Mouse (Mus musculus): ENCODE data around the gene Suv39h1. TPM values are rescaled to one million over a fixed set of nuclear protein-coding genes. Genes with fewer than 3 reads are reported as not detected.
A peak's percentile ranks its signal among the peaks of the same experiment; 100 is the strongest.
"Not testable (repeated sequence)": the region's sequence is repeated elsewhere in the genome, so short reads cannot be mapped to it uniquely, and the experiment has no call there.

The Suv39h1 gene
- polyA plus RNA-seq, 1 experiment from 2014 or later = 66.5 TPM

DNA sequence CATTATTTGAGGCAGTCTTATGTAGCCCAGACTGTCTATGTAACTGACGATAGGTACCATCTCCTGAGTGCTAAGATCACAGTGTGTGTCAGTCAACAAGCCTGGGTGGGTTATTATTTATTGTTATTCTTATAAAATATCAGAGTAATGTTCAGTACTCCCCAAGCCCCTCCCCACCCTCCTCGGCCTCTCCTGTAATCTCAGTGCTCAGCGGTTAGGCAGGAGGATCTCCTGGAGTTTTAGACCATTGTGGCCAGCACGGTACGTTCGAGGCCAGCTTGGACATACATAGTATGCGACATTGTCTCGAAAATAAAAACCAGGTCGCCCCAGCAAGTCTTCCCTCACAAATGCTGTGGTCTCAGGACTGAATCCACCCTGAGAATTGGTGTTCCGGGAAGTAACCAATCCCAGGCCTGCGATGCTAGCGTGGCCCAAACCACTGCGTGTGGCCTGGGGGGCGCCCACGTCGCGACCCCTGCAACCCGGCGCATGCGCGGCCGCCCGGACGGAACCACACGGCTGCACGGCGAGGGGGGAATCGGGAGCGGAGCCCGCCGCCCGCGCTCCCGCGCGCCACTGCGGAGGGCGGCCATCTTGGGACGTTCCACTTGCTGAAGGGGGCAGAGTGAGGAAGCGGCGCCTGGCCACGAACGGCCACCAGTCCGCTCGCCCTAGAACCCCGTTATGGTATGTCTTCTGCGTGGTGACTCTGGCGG, 21.7 kb upstream of the Suv39h1 start:
- peak; percentile 93 for ATAC-seq (ENCODE audit: low FRiP score, low TSS enrichment)
- H3K4me3 ChIP-seq (ENCODE audit: low read length) = peak overlapping the region; percentile 35

DNA sequence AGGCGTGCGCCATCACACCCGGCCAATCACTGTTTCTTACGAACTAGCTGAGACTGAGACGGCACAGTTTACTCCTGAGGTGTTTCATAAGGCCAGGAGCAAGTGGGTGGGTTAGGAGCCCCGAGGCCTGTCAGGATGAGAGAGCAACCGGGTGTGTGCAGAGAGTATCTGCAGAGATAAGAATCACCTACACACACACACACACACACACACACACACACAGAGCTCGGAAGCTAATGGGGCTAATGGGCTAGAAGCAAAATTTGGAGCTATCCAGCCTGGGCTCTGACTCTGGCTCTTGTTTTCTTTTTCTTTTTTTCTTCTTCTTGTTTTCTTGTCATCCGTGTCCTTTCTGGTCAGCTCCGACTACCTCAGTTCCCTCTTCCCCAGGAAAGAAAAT, 21.0 kb upstream of the Suv39h1 start:
- Histone ChIP-seq H3K9me3 (ENCODE audit: low read length) (no peaks in the 10 kb centered on the region), H3K4me3 (ENCODE audit: low read length) (peak overlapping the region; percentile 35), H3K36me3 (ENCODE audit: insufficient read depth, low read length) (no peaks in the 10 kb centered on the region), H3K4me1 (ENCODE audit: insufficient read depth, low read length) (no peaks in the 10 kb centered on the region), H3K27me3 (ENCODE audit: insufficient read depth, low read length) (no peaks in the 10 kb centered on the region), H3K27ac (ENCODE audit: low read length) (no peak overlapping the region), H3K9ac (replicated peaks; ENCODE audit: low read length) (no peak overlapping the region; the same call in 1 of the 2 replicates), H3K4me2 (replicated peaks; ENCODE audit: low read depth, low read length) (peak overlapping the region; percentile 49)
- no peak for ATAC-seq (ENCODE audit: low FRiP score, low TSS enrichment)
- 80% methylated on average over 10 of the region's 10 CpGs for WGBS

More for the DNA sequence above, 21.7 kb upstream of the Suv39h1 start:
- WGBS = 36% methylated on average over 14 of the region's 48 CpGs
- not testable (repeated sequence) for H3K9me3 ChIP-seq (ENCODE audit: low read length); H3K4me1 ChIP-seq (ENCODE audit: insufficient read depth, low read length); H3K27ac ChIP-seq (ENCODE audit: low read length); H3K36me3 ChIP-seq (ENCODE audit: insufficient read depth, low read length); H3K27me3 ChIP-seq (ENCODE audit: insufficient read depth, low read length)
- Histone ChIP-seq H3K4me2 (replicated peaks; ENCODE audit: low read depth, low read length) (peak overlapping the region; percentile 49), H3K9ac (replicated peaks; ENCODE audit: low read length) (peak overlapping the region; percentile 38; the same call in 1 of the 2 replicates)

DNA sequence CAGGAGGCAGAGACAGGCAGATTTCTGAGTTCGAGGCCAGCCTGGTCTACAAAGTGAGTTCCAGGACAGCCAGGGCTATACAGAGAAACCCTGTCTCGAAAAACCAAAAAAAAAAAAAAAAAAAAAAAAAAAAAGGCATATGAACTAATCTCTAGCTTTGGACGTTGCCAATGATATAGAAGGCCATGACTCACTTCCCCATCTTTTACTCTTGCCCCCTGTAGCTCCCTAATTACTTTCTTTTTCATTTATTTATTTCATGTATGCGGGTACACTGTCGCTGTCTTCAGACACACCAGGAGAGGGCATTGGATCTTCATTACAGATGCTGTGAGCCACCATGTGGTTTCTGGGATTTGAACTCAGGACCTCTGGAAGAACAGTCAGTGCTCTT, 16.4 kb upstream of the Suv39h1 start:
- not testable (repeated sequence) for H3K9me3 ChIP-seq (ENCODE audit: low read length); H3K36me3 ChIP-seq (ENCODE audit: insufficient read depth, low read length); H3K27me3 ChIP-seq (ENCODE audit: insufficient read depth, low read length); ATAC-seq (ENCODE audit: low FRiP score, low TSS enrichment); H3K4me1 ChIP-seq (ENCODE audit: insufficient read depth, low read length); H3K4me2 ChIP-seq (replicated peaks; ENCODE audit: low read depth, low read length); H3K9ac ChIP-seq (replicated peaks; ENCODE audit: low read length); H3K27ac ChIP-seq (ENCODE audit: low read length); H3K4me3 ChIP-seq (ENCODE audit: low read length)
- 73% methylated on average over 4 of the region's 5 CpGs for whole genome bisulfite sequencing

- no peaks in the 10 kb centered on the region for H3K4me1 ChIP-seq (ENCODE audit: insufficient read depth, low read length)
- 84% methylated on average over 14 of the region's 14 CpGs for WGBS
Observed at GRCm38 (mm10) chrX:8090346-8090953, 15.9 kb upstream of the Suv39h1 start, which contains the start of gene Was. TSS of gene Was (minus strand) at chrX:8090498.

DNA sequence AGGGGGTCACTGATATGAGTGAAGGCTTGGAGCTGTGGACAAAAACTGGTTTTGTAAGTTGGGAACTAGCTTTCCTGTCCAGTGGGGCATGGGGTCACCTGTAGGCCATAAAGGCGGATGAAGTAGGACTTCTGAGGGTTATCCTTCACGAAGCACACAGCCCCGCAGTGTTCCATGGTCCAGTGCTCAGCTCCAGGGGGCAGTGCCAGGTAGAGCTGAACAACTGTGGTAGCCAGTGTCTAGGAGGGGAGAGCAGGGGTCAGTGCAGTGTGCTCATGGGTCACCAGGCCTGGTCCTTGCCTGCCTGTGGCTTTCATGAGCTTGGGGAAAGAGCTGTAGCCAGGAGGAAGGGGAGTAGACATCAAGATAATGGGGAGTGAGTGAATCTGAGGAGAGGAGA, 15.2 kb upstream of the Suv39h1 start:
- WGBS = 66% methylated on average over 3 of the region's 3 CpGs
- Histone ChIP-seq H3K9me3 (ENCODE audit: low read length) (no peaks in the 10 kb centered on the region), H3K4me1 (ENCODE audit: insufficient read depth, low read length) (no peaks in the 10 kb centered on the region), H3K36me3 (ENCODE audit: insufficient read depth, low read length) (no peaks in the 10 kb centered on the region), H3K9ac (replicated peaks; ENCODE audit: low read length) (no peak overlapping the region), H3K27me3 (ENCODE audit: insufficient read depth, low read length) (no peaks in the 10 kb centered on the region), H3K4me3 (ENCODE audit: low read length) (no peak overlapping the region), H3K27ac (ENCODE audit: low read length) (0 out of 2 replicates have a peak overlapping the region, but pooled peaks have one; percentile 38), H3K4me2 (replicated peaks; ENCODE audit: low read depth, low read length) (no peak overlapping the region)
- ATAC-seq (ENCODE audit: low FRiP score, low TSS enrichment) = peak; percentile 74

More at GRCm38 (mm10) chrX:8090346-8090953, 15.9 kb upstream of the Suv39h1 start, which contains the start of gene Was:
- no peaks in the 10 kb centered on the region for H3K36me3 ChIP-seq (ENCODE audit: insufficient read depth, low read length)
- H3K27ac ChIP-seq (ENCODE audit: low read length) = peak within 1 kb of the TSS; percentile 38; the same call in 1 of the 2 replicates
- no peak within 1 kb of the TSS for H3K9ac ChIP-seq (replicated peaks; ENCODE audit: low read length)
- no peak within 1 kb of the TSS for H3K4me2 ChIP-seq (replicated peaks; ENCODE audit: low read depth, low read length)
- H3K4me3 ChIP-seq (ENCODE audit: low read length) = no peak within 1 kb of the TSS
- no peaks in the 10 kb centered on the region for H3K9me3 ChIP-seq (ENCODE audit: low read length)
- ATAC-seq (ENCODE audit: low FRiP score, low TSS enrichment) = no peak
- no peaks in the 10 kb centered on the region for H3K27me3 ChIP-seq (ENCODE audit: insufficient read depth, low read length)

DNA sequence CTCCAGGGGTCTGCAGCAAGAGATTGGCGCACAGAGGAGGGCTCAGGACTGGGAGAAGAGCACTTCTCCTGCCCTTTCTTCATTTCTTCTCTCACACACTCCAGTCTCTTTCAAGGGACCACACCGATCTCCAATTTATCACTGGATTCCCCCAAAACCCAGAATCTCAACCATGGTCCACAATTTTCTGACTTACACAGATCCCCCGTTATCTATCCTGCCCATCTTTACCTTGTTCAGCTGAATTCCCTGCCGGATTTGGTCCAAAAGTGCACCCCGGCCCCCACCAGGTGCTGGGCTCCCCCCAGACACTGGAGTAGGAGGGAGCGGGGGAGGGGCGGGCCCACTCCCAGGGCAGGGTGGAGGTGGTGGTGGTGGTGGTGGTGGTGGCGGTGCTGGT, 11.1 kb upstream of the Suv39h1 start:
- Histone ChIP-seq H3K27me3 (ENCODE audit: insufficient read depth, low read length) (no peaks in the 10 kb centered on the region), H3K36me3 (ENCODE audit: insufficient read depth, low read length) (no peaks in the 10 kb centered on the region), H3K9ac (replicated peaks; ENCODE audit: low read length) (no peak overlapping the region), H3K4me3 (ENCODE audit: low read length) (no peak overlapping the region), H3K27ac (ENCODE audit: low read length) (no peak overlapping the region), H3K9me3 (ENCODE audit: low read length) (no peaks in the 10 kb centered on the region), H3K4me1 (ENCODE audit: insufficient read depth, low read length) (no peaks in the 10 kb centered on the region), H3K4me2 (replicated peaks; ENCODE audit: low read depth, low read length) (no peak overlapping the region)
- no peak for ATAC-seq (ENCODE audit: low FRiP score, low TSS enrichment)
- 76% methylated on average over 8 of the region's 8 CpGs for WGBS

DNA sequence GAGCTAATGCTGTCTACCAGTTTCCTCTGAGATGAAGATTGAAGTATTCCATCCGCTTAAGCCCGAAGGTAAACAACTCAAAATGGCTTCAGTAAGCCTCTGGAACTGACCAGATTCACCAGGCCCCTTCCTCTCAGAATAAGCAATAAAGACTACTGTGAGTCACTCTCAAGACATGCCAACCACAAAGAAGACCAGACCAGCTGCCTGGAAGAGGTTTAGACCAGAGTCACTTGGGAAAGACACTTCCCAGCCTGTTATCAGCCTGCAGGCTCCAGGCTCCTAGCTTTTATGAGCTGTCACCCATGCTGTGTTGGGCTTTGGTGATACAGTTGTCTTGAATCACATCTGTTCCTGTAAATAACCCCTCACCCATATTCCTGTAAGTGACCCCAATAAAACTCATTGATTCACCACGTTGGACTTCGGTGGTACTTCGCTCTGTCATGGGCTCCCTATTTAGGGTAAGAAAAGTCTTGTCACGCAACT, 10.3 kb upstream of the Suv39h1 start:
- no peaks in the 10 kb centered on the region for H3K36me3 ChIP-seq (ENCODE audit: insufficient read depth, low read length)
- H3K4me2 ChIP-seq (replicated peaks; ENCODE audit: low read depth, low read length) = no peak overlapping the region

DNA sequence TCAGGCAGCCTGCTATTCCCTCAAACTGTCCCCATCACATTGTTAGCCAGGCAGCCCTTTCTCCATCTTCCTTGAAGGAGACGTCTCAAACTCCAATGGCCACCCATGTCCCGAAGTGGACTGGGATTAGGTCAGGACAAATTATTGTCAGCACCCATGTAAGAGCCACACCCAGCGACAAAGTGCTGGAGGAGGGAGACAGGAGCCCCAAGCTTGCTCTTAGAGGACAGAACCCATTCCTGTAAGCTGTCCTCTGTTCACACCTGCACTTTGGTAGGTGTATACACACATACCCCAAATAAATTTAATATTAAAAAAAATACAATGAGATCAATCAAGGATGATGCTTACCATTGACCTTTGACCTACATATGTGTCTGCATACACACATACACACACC, 544 bp upstream of the Suv39h1 start:
- peaks cover 15% of the 10 kb centered on the region; the same call in 1 of the 2 replicates for H3K36me3 ChIP-seq (ENCODE audit: insufficient read depth, low read length)
- peak; percentile 14; the same call in 1 of the 2 replicates for ATAC-seq (ENCODE audit: low FRiP score, low TSS enrichment)
- peaks cover 3% of the 10 kb centered on the region; the same call in 1 of the 2 replicates for H3K9me3 ChIP-seq (ENCODE audit: low read length)
- H3K27me3 ChIP-seq (ENCODE audit: insufficient read depth, low read length) = no peaks in the 10 kb centered on the region
- no peaks in the 10 kb centered on the region for H3K4me1 ChIP-seq (ENCODE audit: insufficient read depth, low read length)
- peak overlapping the region; percentile 57 for H3K4me2 ChIP-seq (replicated peaks; ENCODE audit: low read depth, low read length)
- H3K4me3 ChIP-seq (ENCODE audit: low read length) = peak overlapping the region; percentile 46
- WGBS = 35% methylated on average over 3 of the region's 3 CpGs
- peak overlapping the region; percentile 68; the same call in 1 of the 2 replicates for H3K27ac ChIP-seq (ENCODE audit: low read length)
- H3K9ac ChIP-seq (replicated peaks; ENCODE audit: low read length) = peak overlapping the region; percentile 69

More for the DNA sequence above, 10.3 kb upstream of the Suv39h1 start:
- H3K27ac ChIP-seq (ENCODE audit: low read length) = no peak overlapping the region
- no peaks in the 10 kb centered on the region for H3K27me3 ChIP-seq (ENCODE audit: insufficient read depth, low read length)
- H3K9ac ChIP-seq (replicated peaks; ENCODE audit: low read length) = no peak overlapping the region
- H3K9me3 ChIP-seq (ENCODE audit: low read length) = no peaks in the 10 kb centered on the region
- ATAC-seq (ENCODE audit: low FRiP score, low TSS enrichment) = no peak
- 79% methylated on average over 6 of the region's 6 CpGs for WGBS
- H3K4me3 ChIP-seq (ENCODE audit: low read length) = no peak overlapping the region
- H3K4me1 ChIP-seq (ENCODE audit: insufficient read depth, low read length) = no peaks in the 10 kb centered on the region

GRCm38 (mm10) chrX:8073881-8074429, 605 bp downstream of the Suv39h1 start:
- peak overlapping the region; percentile 65 for H3K4me3 ChIP-seq (ENCODE audit: low read length)
- peak; percentile 16; the same call in 1 of the 2 replicates for ATAC-seq (ENCODE audit: low FRiP score, low TSS enrichment)
- peaks cover 3% of the 10 kb centered on the region; the same call in 1 of the 2 replicates for H3K9me3 ChIP-seq (ENCODE audit: low read length)
- no peaks in the 10 kb centered on the region for H3K4me1 ChIP-seq (ENCODE audit: insufficient read depth, low read length)
- H3K36me3 ChIP-seq (ENCODE audit: insufficient read depth, low read length) = peaks cover 16% of the 10 kb centered on the region; the same call in 1 of the 2 replicates
- H3K27me3 ChIP-seq (ENCODE audit: insufficient read depth, low read length) = no peaks in the 10 kb centered on the region
- H3K4me2 ChIP-seq (replicated peaks; ENCODE audit: low read depth, low read length) = peak overlapping the region; percentile 50
- 17% methylated on average over 47 of the region's 64 CpGs for WGBS
- peak overlapping the region; percentile 93 for H3K27ac ChIP-seq (ENCODE audit: low read length)
- H3K9ac ChIP-seq (replicated peaks; ENCODE audit: low read length) = peak overlapping the region; percentile 77

Measured in kidney, embryonic 16.5 days (tissue).